Mouse (Mus musculus): ENCODE measurements around the gene Ocln. TPM values are rescaled to one million over a fixed set of nuclear protein-coding genes. Genes with fewer than 3 reads are reported as not detected.
A peak's percentile ranks its signal among the peaks of the same experiment; 100 is the strongest.

The Ocln gene
- polyA plus RNA-seq, 1 experiment from 2014 or later: 10.9 TPM

DNA sequence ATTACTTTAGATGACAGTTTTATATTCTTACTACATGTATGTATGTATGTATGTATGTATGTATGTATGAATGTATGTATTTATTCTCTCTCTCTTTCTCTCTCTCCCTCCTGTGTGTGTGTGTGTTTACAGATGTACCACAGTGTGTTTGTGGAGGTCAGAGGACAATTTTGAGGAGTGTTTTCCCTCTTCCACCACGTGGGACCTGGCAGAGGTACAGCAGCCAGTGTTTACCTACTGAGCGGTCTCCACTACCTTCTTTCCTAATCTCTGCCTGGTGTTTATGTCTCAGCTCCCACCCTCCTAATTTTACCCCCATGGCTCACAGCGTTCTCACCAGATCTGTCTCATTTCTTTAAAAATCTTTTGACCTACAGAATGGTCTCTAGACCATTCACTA lies 26.7 kb upstream of the Ocln start:
- H3K4me2 ChIP-seq: no peak overlapping the region
- H3K27ac ChIP-seq (replicated peaks): no peak overlapping the region
- no peaks in the 10 kb centered on the region for H3K27me3 ChIP-seq
- no peaks in the 10 kb centered on the region for H3K4me1 ChIP-seq (replicated peaks)
- no peak overlapping the region for H3K4me3 ChIP-seq
- no peak overlapping the region for H3K9ac ChIP-seq
- WGBS: 64% methylated on average over 3 of the region's 3 CpGs
- H3K36me3 ChIP-seq: no peaks in the 10 kb centered on the region
- H3K9me3 ChIP-seq: no peaks in the 10 kb centered on the region
- ATAC-seq (ENCODE audit: low FRiP score, low read depth): no peak

DNA sequence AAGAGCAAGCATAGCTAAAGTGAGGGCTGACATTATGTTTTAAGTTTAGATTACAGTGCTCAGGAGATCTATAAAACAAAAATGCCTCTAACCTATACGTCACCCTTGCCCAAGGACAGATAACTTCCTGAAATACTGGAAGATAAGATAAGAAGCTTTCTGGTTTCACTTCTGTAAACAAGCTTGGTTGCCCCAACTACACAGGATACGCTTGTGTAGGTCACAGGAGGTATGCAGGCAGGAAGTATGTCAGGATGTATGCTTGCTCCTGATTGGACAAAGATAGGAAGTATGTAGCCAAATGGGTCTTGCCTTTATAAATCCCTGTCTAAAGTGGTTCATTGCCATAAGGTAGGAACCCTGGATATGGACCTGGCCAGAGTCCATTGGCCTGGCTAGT lies 23.4 kb upstream of the Ocln start:
- Histone ChIP-seq H3K9ac (no peak overlapping the region), H3K27ac (replicated peaks) (no peak overlapping the region), H3K4me1 (replicated peaks) (no peaks in the 10 kb centered on the region), H3K27me3 (no peaks in the 10 kb centered on the region), H3K4me3 (no peak overlapping the region), H3K36me3 (no peaks in the 10 kb centered on the region), H3K9me3 (no peaks in the 10 kb centered on the region), H3K4me2 (no peak overlapping the region)
- ATAC-seq (ENCODE audit: low FRiP score, low read depth): no peak
- 87% methylated on average over 2 of the region's 2 CpGs for whole genome bisulfite sequencing

DNA sequence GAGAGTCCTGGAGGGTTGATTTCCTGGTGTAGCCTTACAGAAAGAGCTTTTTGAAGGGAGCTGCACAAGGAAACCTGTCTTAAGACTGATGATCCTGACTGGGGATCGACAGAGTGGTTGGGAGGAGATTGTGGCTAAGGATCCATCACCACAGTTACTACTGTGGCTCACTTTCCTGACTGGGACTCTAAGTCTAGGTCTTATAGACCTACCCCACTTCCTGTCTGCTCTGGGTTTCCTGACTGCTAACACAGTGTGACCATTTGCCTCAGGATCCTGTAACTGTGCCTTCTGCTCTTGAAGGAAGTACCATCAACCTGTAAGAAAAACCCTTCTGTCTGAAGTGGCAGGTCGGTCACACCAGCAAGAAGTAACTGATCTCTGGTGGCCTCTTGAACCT lies 18.2 kb upstream of the Ocln start:
- Histone ChIP-seq H3K36me3 (no peaks in the 10 kb centered on the region), H3K9me3 (no peaks in the 10 kb centered on the region), H3K27ac (replicated peaks) (no peak overlapping the region), H3K9ac (no peak overlapping the region), H3K4me2 (no peak overlapping the region), H3K4me3 (no peak overlapping the region), H3K27me3 (no peaks in the 10 kb centered on the region), H3K4me1 (replicated peaks) (no peaks in the 10 kb centered on the region)
- 84% methylated on average over 2 of the region's 2 CpGs for WGBS
- no peak for ATAC-seq (ENCODE audit: low FRiP score, low read depth)

DNA sequence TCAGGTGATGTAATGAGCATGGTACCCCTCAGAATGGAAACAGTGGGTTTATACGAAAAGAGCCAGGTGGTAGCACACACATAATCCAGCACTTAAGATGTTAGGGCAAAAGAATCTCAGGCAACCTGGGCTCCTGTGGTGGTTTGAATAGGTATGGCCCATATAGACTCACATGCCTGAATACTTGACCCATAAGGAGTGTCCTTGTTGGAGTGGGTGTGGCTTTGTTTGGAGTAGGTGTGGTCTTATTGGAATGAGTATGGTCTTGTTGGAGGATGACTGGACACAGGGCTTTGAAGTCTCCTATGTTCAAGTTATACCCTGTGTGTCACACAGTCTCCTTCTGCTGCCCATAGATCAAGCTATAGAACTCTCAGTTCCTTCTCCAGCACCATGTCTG lies 15.8 kb upstream of the Ocln start:
- no peak for ATAC-seq (ENCODE audit: low FRiP score, low read depth)
- 88% methylated on average over 1 of the region's 1 CpGs for WGBS
- no peaks in the 10 kb centered on the region for H3K9me3 ChIP-seq

DNA sequence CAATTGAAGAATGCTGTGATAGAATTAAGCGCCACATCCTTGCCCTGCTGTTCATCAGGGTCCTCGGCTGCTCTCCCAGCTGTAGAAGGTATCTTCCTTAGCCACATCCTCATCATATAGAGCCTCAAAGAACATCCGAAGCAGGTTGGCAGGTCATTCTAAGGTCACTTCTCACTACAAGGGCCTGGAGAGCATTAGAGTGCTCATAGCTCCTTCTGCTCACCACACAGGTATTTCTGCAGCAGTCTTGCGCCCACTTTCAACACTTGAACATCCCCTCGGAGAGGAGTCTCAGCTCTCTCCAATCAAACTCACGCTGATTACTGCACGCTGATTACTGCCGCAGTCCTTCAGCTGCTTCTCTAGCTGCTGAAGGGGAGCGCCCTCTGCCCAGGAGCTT lies 6.9 kb upstream of the Ocln start:
- peaks cover 2% of the 10 kb centered on the region for H3K27me3 ChIP-seq
- H3K9ac ChIP-seq: no peak overlapping the region
- no peak overlapping the region for H3K27ac ChIP-seq (replicated peaks)
- no peaks in the 10 kb centered on the region for H3K4me1 ChIP-seq (replicated peaks)
- H3K9me3 ChIP-seq: no peaks in the 10 kb centered on the region
- WGBS: 78% methylated on average over 9 of the region's 9 CpGs
- H3K36me3 ChIP-seq: no peaks in the 10 kb centered on the region
- no peak overlapping the region for H3K4me3 ChIP-seq
- H3K4me2 ChIP-seq: no peak overlapping the region
- no peak for ATAC-seq (ENCODE audit: low FRiP score, low read depth)

More for the DNA sequence above, 15.8 kb upstream of the Ocln start:
- H3K36me3 ChIP-seq: no peaks in the 10 kb centered on the region
- no peaks in the 10 kb centered on the region for H3K4me1 ChIP-seq (replicated peaks)
- H3K9ac ChIP-seq: no peak overlapping the region
- no peak overlapping the region for H3K27ac ChIP-seq (replicated peaks)
- no peak overlapping the region for H3K4me2 ChIP-seq
- H3K4me3 ChIP-seq: no peak overlapping the region
- H3K27me3 ChIP-seq: no peaks in the 10 kb centered on the region

DNA sequence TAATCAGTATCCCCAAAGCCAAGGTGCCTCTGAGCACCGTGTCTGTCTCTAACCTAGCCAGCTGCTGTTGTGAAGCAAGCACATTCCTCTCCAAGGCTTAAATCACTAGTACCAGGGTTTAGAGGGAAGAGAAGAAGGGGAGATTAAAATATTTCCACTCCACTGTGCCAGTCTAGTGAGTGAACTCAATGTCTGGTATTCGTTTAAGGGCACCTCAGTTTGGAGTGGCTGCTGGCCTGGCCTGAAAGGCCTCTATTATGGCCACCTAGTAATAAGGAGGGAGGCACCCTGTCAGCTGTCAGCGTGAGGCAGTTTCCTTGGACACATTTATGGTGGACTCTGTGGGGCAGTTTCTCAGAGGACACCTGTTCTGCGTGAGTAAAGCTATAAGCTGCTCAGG lies 4.5 kb upstream of the Ocln start:
- Histone ChIP-seq H3K4me3 (no peak overlapping the region), H3K27me3 (peaks cover 24% of the 10 kb centered on the region), H3K27ac (replicated peaks) (no peak overlapping the region), H3K9ac (no peak overlapping the region), H3K36me3 (no peaks in the 10 kb centered on the region), H3K4me1 (replicated peaks) (peaks cover 13% of the 10 kb centered on the region; the same call in 1 of the 2 replicates), H3K9me3 (no peaks in the 10 kb centered on the region), H3K4me2 (no peak overlapping the region)
- 74% methylated on average over 4 of the region's 4 CpGs for WGBS
- ATAC-seq (ENCODE audit: low FRiP score, low read depth): no peak

DNA sequence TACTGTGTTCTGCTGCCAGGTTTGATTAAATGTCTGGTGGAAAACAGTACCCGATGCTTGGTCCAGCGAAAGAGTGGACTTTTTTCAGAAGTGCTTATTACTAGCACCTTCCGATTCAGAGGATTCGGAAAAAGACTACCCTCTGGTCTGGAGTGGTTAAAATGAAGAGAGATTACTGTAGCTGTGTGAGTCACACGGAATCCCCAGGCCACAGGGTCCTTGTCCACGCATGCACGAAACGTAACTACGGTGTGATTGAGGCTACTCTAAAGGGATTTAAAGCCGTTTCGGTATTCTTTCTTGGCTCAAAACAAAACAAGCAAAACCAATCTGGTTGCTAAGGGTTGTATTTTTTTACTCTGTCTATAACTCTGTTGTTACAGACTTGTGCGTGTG lies 522 bp upstream of the Ocln start:
- 5% methylated on average over 12 of the region's 12 CpGs for WGBS
- Histone ChIP-seq H3K4me1 (replicated peaks) (peaks cover 25% of the 10 kb centered on the region), H3K4me3 (peak overlapping the region; percentile 83), H3K27me3 (peaks cover 53% of the 10 kb centered on the region), H3K4me2 (peak overlapping the region; percentile 100), H3K9ac (peak overlapping the region; percentile 58), H3K9me3 (no peaks in the 10 kb centered on the region), H3K27ac (replicated peaks) (no peak overlapping the region), H3K36me3 (no peaks in the 10 kb centered on the region)
- ATAC-seq (ENCODE audit: low FRiP score, low read depth): no peak

DNA sequence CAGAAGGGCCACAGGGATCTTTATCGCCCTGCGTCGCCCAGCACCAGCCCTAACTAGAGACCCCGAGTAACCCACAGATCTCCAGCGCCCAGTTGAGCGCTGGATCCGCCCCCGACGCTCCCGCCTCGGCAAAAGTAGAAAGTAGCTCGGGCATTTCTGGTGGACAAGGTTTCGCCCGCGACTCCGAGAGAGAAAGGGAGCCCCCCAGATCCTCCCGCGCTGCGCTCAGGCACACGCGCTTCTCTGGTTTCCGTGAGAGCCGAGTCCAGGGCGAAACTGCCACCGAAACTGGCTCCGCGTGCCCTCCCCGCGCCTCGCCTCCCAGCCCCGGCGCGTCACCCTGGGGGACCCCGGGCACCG lies 529 bp downstream of the Ocln start:
- under 1% methylated on average over 35 of the region's 35 CpGs for WGBS
- peaks cover 25% of the 10 kb centered on the region for H3K4me1 ChIP-seq (replicated peaks)
- H3K9me3 ChIP-seq: no peaks in the 10 kb centered on the region
- peak overlapping the region; percentile 100 for H3K4me2 ChIP-seq
- peak; percentile 68 for ATAC-seq (ENCODE audit: low FRiP score, low read depth)
- H3K36me3 ChIP-seq: no peaks in the 10 kb centered on the region
- no peak overlapping the region; the same call in 1 of the 2 replicates for H3K27ac ChIP-seq (replicated peaks)
- H3K4me3 ChIP-seq: peak overlapping the region; percentile 83
- H3K9ac ChIP-seq: peak overlapping the region; percentile 58
- peaks cover 53% of the 10 kb centered on the region for H3K27me3 ChIP-seq

DNA sequence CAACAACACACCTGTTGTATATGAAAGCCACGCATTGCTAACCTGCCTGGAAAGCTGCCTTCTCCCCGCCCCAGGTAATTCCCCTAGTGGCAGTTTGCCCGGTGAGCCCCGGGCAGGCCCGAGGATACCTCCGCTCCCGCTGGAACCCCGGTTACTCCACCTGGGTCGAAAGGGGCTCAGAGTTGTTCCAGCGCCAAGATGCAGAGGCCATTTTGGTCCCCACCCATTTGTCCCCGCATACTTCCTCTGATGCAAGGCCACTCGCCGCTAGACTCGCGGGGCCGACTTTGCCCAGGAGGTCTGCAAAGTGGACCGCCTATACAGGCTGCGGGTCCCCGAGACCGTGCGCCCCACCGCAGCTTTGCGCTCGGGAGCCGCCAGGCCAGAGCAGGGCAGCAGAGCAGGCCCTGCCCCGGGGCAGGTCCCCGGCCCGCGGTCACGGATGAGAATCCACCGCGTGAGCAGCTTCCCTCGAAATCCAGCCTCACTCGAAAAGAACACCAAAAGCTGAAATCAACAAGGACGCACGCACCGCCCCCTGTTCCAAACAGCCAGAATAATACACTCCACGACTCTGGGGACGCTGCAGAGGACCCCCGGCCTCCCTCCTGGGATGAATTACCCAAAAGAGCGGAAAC lies 1.0 kb downstream of the Ocln start:
- H3K4me3 ChIP-seq: peak overlapping the region; percentile 83
- H3K9ac ChIP-seq: peak overlapping the region; percentile 58
- H3K36me3 ChIP-seq: no peaks in the 10 kb centered on the region
- peaks cover 53% of the 10 kb centered on the region for H3K27me3 ChIP-seq
- H3K4me2 ChIP-seq: peak overlapping the region; percentile 100
- peaks cover 25% of the 10 kb centered on the region for H3K4me1 ChIP-seq (replicated peaks)
- peak; percentile 64; the same call in 1 of the 2 replicates for ATAC-seq (ENCODE audit: low FRiP score, low read depth)
- H3K9me3 ChIP-seq: no peaks in the 10 kb centered on the region
- WGBS: under 1% methylated on average over 41 of the region's 41 CpGs
- H3K27ac ChIP-seq (replicated peaks): no peak overlapping the region; the same call in 1 of the 2 replicates

DNA sequence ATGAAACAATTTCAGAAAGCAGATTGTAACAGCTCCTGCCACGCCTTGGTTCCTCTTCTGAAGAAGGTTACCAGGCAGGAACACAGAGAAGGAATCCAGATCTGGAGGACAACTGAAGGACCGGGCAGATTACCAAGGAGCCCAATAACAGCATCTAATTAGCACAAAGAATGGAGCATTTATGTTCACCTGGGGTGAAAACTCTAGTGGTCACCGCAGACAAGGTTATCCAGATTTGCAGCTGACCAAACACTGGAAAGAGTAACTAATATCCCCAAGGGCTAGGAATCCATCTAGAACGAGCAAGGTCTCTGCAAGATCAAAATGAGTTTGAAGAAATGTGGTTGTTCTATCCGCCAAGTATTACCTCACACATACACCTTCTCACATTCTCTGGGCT lies 5.2 kb downstream of the Ocln start:
- H3K27ac ChIP-seq (replicated peaks): no peak overlapping the region
- no peaks in the 10 kb centered on the region for H3K36me3 ChIP-seq
- no peak overlapping the region for H3K4me3 ChIP-seq
- WGBS: 82% methylated on average over 5 of the region's 5 CpGs
- H3K4me1 ChIP-seq (replicated peaks): peaks cover 13% of the 10 kb centered on the region
- no peak for ATAC-seq (ENCODE audit: low FRiP score, low read depth)
- H3K9ac ChIP-seq: no peak overlapping the region
- peaks cover 31% of the 10 kb centered on the region for H3K27me3 ChIP-seq
- H3K4me2 ChIP-seq: no peak overlapping the region
- H3K9me3 ChIP-seq: no peaks in the 10 kb centered on the region

DNA sequence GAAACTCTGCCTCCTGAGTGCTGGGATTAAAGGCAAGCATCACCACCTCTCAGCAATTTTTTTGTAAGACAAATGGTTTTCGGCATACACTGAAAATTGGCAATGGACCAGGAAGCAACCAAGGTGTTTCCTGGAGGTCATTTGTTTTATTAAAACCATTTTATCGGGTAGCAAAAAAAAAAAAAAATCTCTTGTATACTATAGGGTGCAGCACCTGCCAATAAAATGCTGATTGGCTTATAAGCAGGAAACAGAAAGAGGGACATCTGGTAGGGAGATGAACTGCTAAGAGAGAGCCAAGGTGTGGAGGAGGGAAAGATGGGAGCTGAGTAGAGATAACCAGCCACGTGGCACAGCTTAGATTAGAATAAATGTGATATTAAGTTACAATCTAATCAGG lies 7.0 kb downstream of the Ocln start:
- Histone ChIP-seq H3K4me2 (no peak overlapping the region), H3K4me3 (no peak overlapping the region), H3K36me3 (no peaks in the 10 kb centered on the region), H3K9ac (no peak overlapping the region), H3K27me3 (peaks cover 14% of the 10 kb centered on the region), H3K4me1 (replicated peaks) (no peaks in the 10 kb centered on the region), H3K27ac (replicated peaks) (no peak overlapping the region), H3K9me3 (no peaks in the 10 kb centered on the region)
- WGBS: 83% methylated on average over 3 of the region's 3 CpGs
- no peak for ATAC-seq (ENCODE audit: low FRiP score, low read depth)

DNA sequence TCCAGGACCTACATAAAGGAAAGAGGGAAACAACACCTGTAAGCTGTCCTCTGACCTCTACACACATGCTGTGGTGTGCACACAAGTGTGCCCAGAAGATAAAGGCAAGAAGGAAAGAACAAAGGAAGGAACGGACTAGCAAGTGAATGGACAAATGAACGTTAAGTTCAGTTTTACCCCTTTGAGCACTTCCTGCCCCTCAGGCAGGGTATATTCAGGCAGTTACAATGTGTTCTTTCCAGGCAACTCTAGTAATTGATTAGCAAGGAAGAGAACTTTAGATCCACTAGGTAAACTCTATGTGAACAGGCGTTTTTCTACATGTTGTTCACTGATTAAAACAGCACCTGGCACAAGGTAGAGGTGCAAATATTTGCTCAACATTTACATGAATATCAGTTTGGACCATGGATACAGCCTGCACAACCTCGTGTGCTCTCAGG lies 8.3 kb downstream of the Ocln start:
- Histone ChIP-seq H3K4me2 (no peak overlapping the region), H3K36me3 (no peaks in the 10 kb centered on the region), H3K9ac (no peak overlapping the region), H3K27ac (replicated peaks) (no peak overlapping the region), H3K4me1 (replicated peaks) (no peaks in the 10 kb centered on the region), H3K27me3 (peaks cover 3% of the 10 kb centered on the region; the same call in 1 of the 2 replicates), H3K4me3 (no peak overlapping the region), H3K9me3 (no peaks in the 10 kb centered on the region)
- 80% methylated on average over 4 of the region's 4 CpGs for WGBS
- ATAC-seq (ENCODE audit: low FRiP score, low read depth): no peak
